Mouse (Mus musculus) embryonic fibroblast, embryonic 13.5 days (primary cell): ENCODE data around the gene Olfr734. TPM values are rescaled to one million over a fixed set of nuclear protein-coding genes. Genes with fewer than 3 reads are reported as not detected.

Experiments
- H3K27ac ChIP-seq: 2 replicates; pipeline ENCODE4 v1.5.1; 2012; ENCODE audit warnings: low read length, control low read depth, inconsistent platforms; ENCODE audit not compliant: insufficient read depth
- H3K4me1 ChIP-seq: 2 replicates; pipeline ENCODE4 v1.6.1; 2011; ENCODE audit warnings: low read length; ENCODE audit not compliant: control insufficient read depth, insufficient read depth
- H3K4me3 ChIP-seq: 2 replicates; pipeline ENCODE4 v1.5.1; 2011; ENCODE audit warnings: mild to moderate bottlenecking, control low read depth, low read length; ENCODE audit not compliant: insufficient read depth
- CTCF ChIP-seq: IDR thresholded peaks from 2 replicates; pipeline ENCODE4 v1.5.1; 2011; ENCODE audit warnings: mild to moderate bottlenecking, control low read depth, low read length, moderate library complexity, borderline replicate concordance; ENCODE audit not compliant: insufficient read depth
- POLR2A ChIP-seq: IDR thresholded peaks from 2 replicates; pipeline ENCODE4 v1.6.1; 2011; ENCODE audit warnings: low read depth, mild to moderate bottlenecking, control low read depth, low read length, moderate library complexity
- polyA plus RNA-seq: library from polyadenylated mRNA; stranded (reverse); fragments of >200 nt; gene quantifications from 2 replicates; pipeline ENCODE4 v1.2.4, GENCODE M21; 2011; ENCODE audit warnings: low read depth; ENCODE audit not compliant: missing spikeins, insufficient read length

The Olfr734 gene
- polyA plus RNA-seq = not detected in 2 replicates

GRCm38 (mm10) chr14:50326661-50327060 is at the start of gene Olfr734:
Gene Olfr734, minus strand, starts transcription at chr14:50326761.
- TF ChIP-seq POLR2A (no peak), CTCF (no peak)
- Histone ChIP-seq H3K4me1 (no peaks in the 10 kb centered on the region), H3K4me3 (no peak within 1 kb of the TSS), H3K27ac (no peak within 1 kb of the TSS)

DNA sequence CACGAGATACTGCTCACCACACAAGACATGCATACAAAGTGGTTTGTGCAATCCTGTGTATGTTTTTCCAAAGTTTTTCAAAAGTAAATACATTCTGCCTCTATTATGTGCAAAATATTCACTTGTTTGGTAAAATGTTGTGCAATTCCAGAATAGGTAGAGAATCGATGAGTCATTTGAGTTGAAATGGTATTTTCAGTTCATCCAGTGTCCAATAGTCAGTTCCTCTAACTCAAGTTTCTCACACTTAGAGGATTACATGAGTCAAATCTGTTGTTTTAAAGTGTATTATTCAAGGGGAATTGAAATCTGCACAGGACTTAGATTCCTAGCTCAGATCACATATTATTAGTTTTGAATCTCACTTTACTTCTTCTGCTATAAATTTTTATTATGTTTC is 37.0 kb upstream of the Olfr734 start:
- no peak for TF ChIP-seq POLR2A
- no peak for TF ChIP-seq CTCF
- no peaks in the 10 kb centered on the region for H3K4me1 ChIP-seq
- no peak overlapping the region for H3K27ac ChIP-seq
- no peak overlapping the region for H3K4me3 ChIP-seq

GRCm38 (mm10) chr14:50360480-50360879 is 33.9 kb upstream of the Olfr734 start:
- TF ChIP-seq POLR2A (no peak), CTCF (no peak)
- Histone ChIP-seq H3K4me1 (no peaks in the 10 kb centered on the region), H3K27ac (no peak overlapping the region), H3K4me3 (no peak overlapping the region)

GRCm38 (mm10) chr14:50357593-50357992 is 31.0 kb upstream of the Olfr734 start, which contains the start of gene Tlr11:
Gene Tlr11, plus strand, starts transcription at chr14:50357914.
- Histone ChIP-seq H3K4me1 (no peaks in the 10 kb centered on the region), H3K4me3 (no peak within 1 kb of the TSS), H3K27ac (no peak within 1 kb of the TSS)
- TF ChIP-seq CTCF (no peak), POLR2A (no peak)

- no peak overlapping the region for H3K27ac ChIP-seq
- no peaks in the 10 kb centered on the region for H3K4me1 ChIP-seq
- TF ChIP-seq POLR2A (no peak), CTCF (no peak)
- no peak overlapping the region for H3K4me3 ChIP-seq
These were observed 30.2 kb upstream of the Olfr734 start for GRCm38 (mm10) chr14:50356725-50357124.

GRCm38 (mm10) chr14:50352438-50352837 is 25.9 kb upstream of the Olfr734 start:
- no peaks in the 10 kb centered on the region for H3K4me1 ChIP-seq
- TF ChIP-seq POLR2A (no peak), CTCF (no peak)
- no peak overlapping the region for H3K27ac ChIP-seq
- H3K4me3 ChIP-seq = no peak overlapping the region

DNA sequence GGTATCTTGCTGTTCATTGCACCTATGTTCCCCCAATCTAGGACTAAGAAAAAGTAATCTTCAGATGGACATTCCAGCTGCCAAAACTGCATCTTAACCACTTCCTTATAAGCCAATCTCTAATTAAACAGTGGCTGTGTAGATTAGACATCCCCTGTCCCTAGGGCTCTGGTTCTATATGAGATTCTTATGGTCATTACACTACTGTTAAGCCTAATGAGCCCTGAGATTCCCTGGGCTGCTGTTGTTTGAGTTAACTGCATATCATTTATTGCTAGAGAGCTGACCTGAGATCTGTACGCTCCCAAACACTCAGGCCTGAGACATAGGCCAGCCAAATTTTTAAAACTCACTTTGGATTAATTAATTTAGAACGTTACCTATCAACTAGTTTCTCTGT is 22.2 kb upstream of the Olfr734 start, which contains the start of gene Olfr735:
Olfr735 (minus strand) TSS at position 77 of the 400 bp plus-strand sequence.
- Histone ChIP-seq H3K4me1 (no peaks in the 10 kb centered on the region), H3K27ac (no peak within 1 kb of the TSS), H3K4me3 (no peak within 1 kb of the TSS)
- TF ChIP-seq CTCF (no peak), POLR2A (no peak)

DNA sequence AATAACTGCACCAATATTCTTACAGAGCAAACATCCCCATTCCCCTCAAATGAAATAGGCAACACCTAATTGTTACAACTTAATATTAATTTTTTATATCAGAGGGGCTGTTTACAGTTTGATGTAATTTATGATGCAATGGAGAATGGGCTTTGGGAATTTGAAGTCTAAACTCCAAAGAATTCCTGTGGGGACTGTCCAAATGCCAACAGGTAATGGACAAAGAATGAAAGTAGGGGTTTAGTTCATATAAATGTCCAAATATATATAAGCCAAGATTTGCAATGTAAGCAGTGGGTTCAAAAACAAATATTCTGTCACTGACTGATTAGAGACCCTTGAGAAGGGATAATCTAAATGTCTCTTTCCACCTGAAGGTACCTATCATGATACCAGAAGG is 25.1 kb downstream of the Olfr734 start, which contains the start of gene Olfr733:
Olfr733 (minus strand) TSS at position 101 of the 400 bp plus-strand sequence.
- H3K4me3 ChIP-seq = no peak within 1 kb of the TSS
- TF ChIP-seq CTCF (no peak), POLR2A (no peak)
- no peak within 1 kb of the TSS for H3K27ac ChIP-seq
- no peaks in the 10 kb centered on the region for H3K4me1 ChIP-seq

DNA sequence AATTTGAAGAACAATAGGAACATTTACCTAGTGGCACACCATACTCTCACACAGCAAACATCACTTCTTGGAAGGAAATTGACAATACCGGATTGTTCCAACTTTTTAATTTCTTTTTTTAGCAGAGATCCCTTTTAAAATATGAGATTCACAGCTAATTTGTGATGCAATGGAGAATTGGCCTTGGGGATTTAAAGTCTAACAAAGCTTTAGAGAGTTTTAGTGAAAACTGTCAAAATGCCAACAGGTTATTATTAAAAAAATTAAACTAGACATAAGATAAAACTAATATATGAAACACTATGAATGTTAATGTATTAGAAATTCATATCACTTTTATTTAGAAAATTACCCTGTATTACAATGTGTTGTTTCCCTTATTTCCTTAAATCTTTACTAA is 42.5 kb downstream of the Olfr734 start, which contains the start of gene Olfr732:
Olfr732 (minus strand) TSS at position 101 of the 400 bp plus-strand sequence.
- no peak within 1 kb of the TSS for H3K4me3 ChIP-seq
- H3K4me1 ChIP-seq = no peaks in the 10 kb centered on the region
- no peak within 1 kb of the TSS for H3K27ac ChIP-seq
- TF ChIP-seq CTCF = no peak
- TF ChIP-seq POLR2A = no peak

Other genes starting within 250 kb of the Olfr734 start
- gene Olfr726, start 235.8 kb downstream of the Olfr734 start, polyA plus RNA-seq = not detected in 2 replicates
- gene Olfr727, start 203.6 kb downstream of the Olfr734 start, polyA plus RNA-seq = not detected in 2 replicates
- gene Olfr728, start 184.1 kb downstream of the Olfr734 start, polyA plus RNA-seq = not detected in 2 replicates
- gene Olfr729, start 173.9 kb downstream of the Olfr734 start, polyA plus RNA-seq = 0.16 TPM in 1 of 2 replicates, not detected in the other
- gene Olfr730, start 138.6 kb downstream of the Olfr734 start, polyA plus RNA-seq = not detected in 2 replicates
- not detected in 2 replicates for gene Olfr731, start 84.9 kb downstream of the Olfr734 start, polyA plus RNA-seq
- not detected in 2 replicates for gene Olfr732, start 42.6 kb downstream of the Olfr734 start, polyA plus RNA-seq
- gene Olfr733, start 25.2 kb downstream of the Olfr734 start, polyA plus RNA-seq = not detected in 2 replicates
- gene Olfr735, start 22.1 kb upstream of the Olfr734 start, polyA plus RNA-seq = not detected in 2 replicates
- gene Tlr11, start 31.2 kb upstream of the Olfr734 start, polyA plus RNA-seq = not detected in 2 replicates
- not detected in 2 replicates for gene Olfr736, start 54.4 kb upstream of the Olfr734 start, polyA plus RNA-seq
- not detected in 2 replicates for gene Olfr738, start 80.8 kb upstream of the Olfr734 start, polyA plus RNA-seq
- not detected in 2 replicates for gene Olfr739, start 91.9 kb upstream of the Olfr734 start, polyA plus RNA-seq
- not detected in 2 replicates for gene Olfr740, start 118.8 kb upstream of the Olfr734 start, polyA plus RNA-seq
- gene Olfr741, start 146.0 kb upstream of the Olfr734 start, polyA plus RNA-seq = not detected in 2 replicates
- not detected in 2 replicates for gene Olfr742, start 176.8 kb upstream of the Olfr734 start, polyA plus RNA-seq
- gene Olfr743, start 195.1 kb upstream of the Olfr734 start, polyA plus RNA-seq = not detected in 2 replicates